Mouse (Mus musculus) layer of hippocampus, adult 18-20 months (tissue): ENCODE measurements at regions not wholly inside any gene's neighbourhood (a gene's known extent, or its start where the extent isn't known, plus 50 kb on each side); places are given as distances from the start of the nearest gene placed in this dataset.

Experiments used
- DNase-seq, 2 experiments: peaks; one replicate each; pipeline ENCODE4 v3.0.0; 2022; ENCODE audit warnings: low spot score in 2 of 2

GRCm38 (mm10) chr15:64519207-64519628 lies 298.3 kb upstream of the Gm21798 start:
- DNase-seq, result peak in 1 of 2 experiments; percentile 42

- no peak for DNase-seq
These were observed 296.9 kb upstream of the Gm21798 start for GRCm38 (mm10) chr15:64520568-64520967.

- DNase-seq, result no peak
These were observed 285.0 kb upstream of the Gm21798 start for GRCm38 (mm10) chr15:64532260-64533120.

GRCm38 (mm10) chr15:64533169-64533795 lies 284.2 kb upstream of the Gm21798 start:
- DNase-seq, result no peak

- DNase-seq, result no peak
These were observed 283.3 kb upstream of the Gm21798 start for GRCm38 (mm10) chr15:64534166-64534565.

- DNase-seq, result no peak
These were observed 282.3 kb upstream of the Gm21798 start for GRCm38 (mm10) chr15:64535160-64535559.

GRCm38 (mm10) chr15:64541395-64541794 lies 276.1 kb upstream of the Gm21798 start:
- DNase-seq, result no peak

GRCm38 (mm10) chr15:64542250-64542901 lies 275.1 kb upstream of the Gm21798 start:
- DNase-seq, result no peak

- no peak for DNase-seq
These were observed 274.6 kb upstream of the Gm21798 start for GRCm38 (mm10) chr15:64542908-64543307.

GRCm38 (mm10) chr15:64546035-64546434 lies 271.5 kb upstream of the Gm21798 start:
- no peak for DNase-seq

GRCm38 (mm10) chr15:64557540-64557939 lies 260.0 kb upstream of the Gm21798 start:
- no peak for DNase-seq

- no peak for DNase-seq
These were observed 259.3 kb upstream of the Gm21798 start for GRCm38 (mm10) chr15:64558220-64558619.

- peak in 1 of 2 experiments; percentile 14 for DNase-seq
These were observed 254.9 kb upstream of the Gm21798 start for GRCm38 (mm10) chr15:64562431-64563111.

- DNase-seq, result no peak
These were observed 252.8 kb upstream of the Gm21798 start for GRCm38 (mm10) chr15:64564703-64565102.

GRCm38 (mm10) chr15:64576891-64577535 lies 240.5 kb upstream of the Gm21798 start:
- DNase-seq, result no peak

- no peak for DNase-seq
These were observed 238.5 kb upstream of the Gm21798 start for GRCm38 (mm10) chr15:64578991-64579390.

- no peak for DNase-seq
These were observed 237.0 kb upstream of the Gm21798 start for GRCm38 (mm10) chr15:64580481-64580880.

GRCm38 (mm10) chr15:64581046-64581445 lies 236.4 kb upstream of the Gm21798 start:
- no peak for DNase-seq

GRCm38 (mm10) chr15:64584129-64584528 lies 233.4 kb upstream of the Gm21798 start:
- DNase-seq, result no peak

- no peak for DNase-seq
These were observed 230.7 kb upstream of the Gm21798 start for GRCm38 (mm10) chr15:64586776-64587175.
